Mouse (Mus musculus): ENCODE data around the gene Ago4. TPM values are rescaled to one million over a fixed set of nuclear protein-coding genes. Genes with fewer than 3 reads are reported as not detected.
A peak's percentile ranks its signal among the peaks of the same experiment; 100 is the strongest.

Ago4 gene
- polyA plus RNA-seq (2012; rRNA removed): 2.8 and 3.2 TPM in 2 replicates
- polyA plus RNA-seq (2014; fragmentation: Nextera tagmentation; extraction: Ambion mirVana): 3.3 and 3.5 TPM in 2 replicates

GRCm38 (mm10) chr4:126532827-126533728, at the start of gene Ago4:
Gene Ago4 (minus strand): TSS chr4:126533472.
- Histone ChIP-seq H3K4me2 (replicated peaks; ENCODE audit: low read depth, low read length, severe bottlenecking) (peak within 1 kb of the TSS; percentile 86), H3K4me3 (replicated peaks; ENCODE audit: low read length) (peak within 1 kb of the TSS; percentile 95), H3K27ac (replicated peaks; ENCODE audit: low read depth, low read length) (no peak within 1 kb of the TSS), H3K9ac (ENCODE audit: low read depth, low read length, severe bottlenecking) (peak within 1 kb of the TSS; percentile 84), H3K9me3 (ENCODE audit: control insufficient read depth, low read length) (no peaks in the 10 kb centered on the region), H3K4me1 (ENCODE audit: control insufficient read depth, insufficient read depth, low read length) (peaks cover 5% of the 10 kb centered on the region; the same call in 1 of the 2 replicates), H3K36me3 (ENCODE audit: control insufficient read depth, insufficient read depth, low read length) (no peaks in the 10 kb centered on the region), H3K27me3 (ENCODE audit: control insufficient read depth, insufficient read depth, low read length) (no peaks in the 10 kb centered on the region)
- TF ChIP-seq POLR2A (IDR thresholded peaks at IDR 0.05; ENCODE audit: borderline replicate concordance, extremely low read depth, insufficient read depth, insufficient read length): peak; percentile 15; the same call in 1 of the 2 replicates
- peak; percentile 68 for DNase-seq (ENCODE audit: low spot score)
- ATAC-seq (ENCODE audit: low FRiP score, low read depth): peak; percentile 92
- WGBS: under 1% methylated on average over 40 of the region's 120 CpGs

- no peak for DNase-seq (ENCODE audit: low spot score)
- no peak for TF ChIP-seq POLR2A (IDR thresholded peaks at IDR 0.05; ENCODE audit: borderline replicate concordance, extremely low read depth, insufficient read depth, insufficient read length)
- Histone ChIP-seq H3K4me1 (ENCODE audit: control insufficient read depth, insufficient read depth, low read length) (no peaks in the 10 kb centered on the region), H3K4me2 (replicated peaks; ENCODE audit: low read depth, low read length, severe bottlenecking) (no peak overlapping the region), H3K4me3 (replicated peaks; ENCODE audit: low read length) (no peak overlapping the region), H3K9ac (ENCODE audit: low read depth, low read length, severe bottlenecking) (no peak overlapping the region), H3K36me3 (ENCODE audit: control insufficient read depth, insufficient read depth, low read length) (peaks cover 74% of the 10 kb centered on the region), H3K27me3 (ENCODE audit: control insufficient read depth, insufficient read depth, low read length) (no peaks in the 10 kb centered on the region), H3K9me3 (ENCODE audit: control insufficient read depth, low read length) (no peaks in the 10 kb centered on the region), H3K27ac (replicated peaks; ENCODE audit: low read depth, low read length) (no peak overlapping the region)
- 75% methylated on average over 2 of the region's 2 CpGs for WGBS
- ATAC-seq (ENCODE audit: low FRiP score, low read depth): no peak
These were observed 45.8 kb upstream of the Ago4 start for GRCm38 (mm10) chr4:126579077-126579476.

DNA sequence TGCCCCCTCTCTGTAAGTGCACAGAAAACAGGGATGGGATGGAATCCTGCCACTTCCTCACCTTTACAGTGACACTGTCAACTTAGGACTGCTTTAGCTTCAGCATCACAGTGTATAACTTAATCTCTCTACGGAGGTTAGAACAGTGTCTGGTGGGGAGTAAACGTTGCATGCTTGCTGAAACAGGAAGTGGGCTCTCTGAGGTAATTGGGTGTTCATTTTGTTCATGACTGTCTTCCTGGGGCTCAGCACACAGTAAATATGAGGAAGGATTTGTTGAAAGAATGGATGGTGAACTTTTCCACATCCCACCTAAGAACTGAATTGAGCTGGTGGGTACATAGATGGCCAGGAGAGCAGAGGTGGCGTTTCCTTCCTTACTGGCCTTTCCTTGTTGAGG, 44.6 kb upstream of the Ago4 start:
- no peaks in the 10 kb centered on the region for H3K4me1 ChIP-seq (ENCODE audit: control insufficient read depth, insufficient read depth, low read length)
- H3K9me3 ChIP-seq (ENCODE audit: control insufficient read depth, low read length): no peaks in the 10 kb centered on the region
- H3K9ac ChIP-seq (ENCODE audit: low read depth, low read length, severe bottlenecking): no peak overlapping the region
- peaks cover 81% of the 10 kb centered on the region for H3K36me3 ChIP-seq (ENCODE audit: control insufficient read depth, insufficient read depth, low read length)
- H3K27me3 ChIP-seq (ENCODE audit: control insufficient read depth, insufficient read depth, low read length): no peaks in the 10 kb centered on the region
- TF ChIP-seq POLR2A (IDR thresholded peaks at IDR 0.05; ENCODE audit: borderline replicate concordance, extremely low read depth, insufficient read depth, insufficient read length): no peak
- no peak overlapping the region for H3K4me3 ChIP-seq (replicated peaks; ENCODE audit: low read length)
- no peak overlapping the region for H3K4me2 ChIP-seq (replicated peaks; ENCODE audit: low read depth, low read length, severe bottlenecking)
- H3K27ac ChIP-seq (replicated peaks; ENCODE audit: low read depth, low read length): no peak overlapping the region
- no peak for DNase-seq (ENCODE audit: low spot score)
- ATAC-seq (ENCODE audit: low FRiP score, low read depth): no peak
- 92% methylated on average over 3 of the region's 3 CpGs for WGBS

GRCm38 (mm10) chr4:126576281-126576680, 43.0 kb upstream of the Ago4 start:
- H3K27me3 ChIP-seq (ENCODE audit: control insufficient read depth, insufficient read depth, low read length): no peaks in the 10 kb centered on the region
- ATAC-seq (ENCODE audit: low FRiP score, low read depth) (no peak), DNase-seq (ENCODE audit: low spot score) (no peak)
- H3K9me3 ChIP-seq (ENCODE audit: control insufficient read depth, low read length): no peaks in the 10 kb centered on the region
- WGBS: 97% methylated on average over 5 of the region's 5 CpGs
- no peak for TF ChIP-seq POLR2A (IDR thresholded peaks at IDR 0.05; ENCODE audit: borderline replicate concordance, extremely low read depth, insufficient read depth, insufficient read length)
- peaks cover 83% of the 10 kb centered on the region for H3K36me3 ChIP-seq (ENCODE audit: control insufficient read depth, insufficient read depth, low read length)
- H3K4me1 ChIP-seq (ENCODE audit: control insufficient read depth, insufficient read depth, low read length): no peaks in the 10 kb centered on the region
- H3K9ac ChIP-seq (ENCODE audit: low read depth, low read length, severe bottlenecking): no peak overlapping the region
- no peak overlapping the region for H3K4me3 ChIP-seq (replicated peaks; ENCODE audit: low read length)
- H3K27ac ChIP-seq (replicated peaks; ENCODE audit: low read depth, low read length): no peak overlapping the region
- no peak overlapping the region for H3K4me2 ChIP-seq (replicated peaks; ENCODE audit: low read depth, low read length, severe bottlenecking)

DNA sequence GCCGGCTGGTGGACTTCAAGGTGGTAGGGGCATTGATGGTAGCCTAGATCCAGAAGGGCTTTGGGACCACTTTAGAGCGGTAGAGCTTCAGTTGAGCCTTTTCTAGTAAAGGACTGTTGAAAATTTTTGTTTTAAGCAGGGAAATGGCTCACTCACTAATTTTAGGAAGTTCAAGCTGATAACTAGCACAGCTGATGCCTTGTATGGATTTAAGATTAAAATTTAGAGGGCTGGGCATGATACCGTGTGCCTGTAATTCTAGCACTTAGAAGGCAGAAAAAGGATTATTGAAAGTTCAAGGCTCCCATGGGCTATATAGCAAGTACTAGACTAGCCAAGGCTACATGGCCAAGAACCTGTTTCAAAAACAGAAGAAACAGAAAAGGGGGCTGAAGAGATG, 36.5 kb upstream of the Ago4 start:
- no peak overlapping the region for H3K4me2 ChIP-seq (replicated peaks; ENCODE audit: low read depth, low read length, severe bottlenecking)
- H3K9me3 ChIP-seq (ENCODE audit: control insufficient read depth, low read length): no peaks in the 10 kb centered on the region
- no peak overlapping the region for H3K9ac ChIP-seq (ENCODE audit: low read depth, low read length, severe bottlenecking)
- H3K36me3 ChIP-seq (ENCODE audit: control insufficient read depth, insufficient read depth, low read length): peaks cover 79% of the 10 kb centered on the region
- ATAC-seq (ENCODE audit: low FRiP score, low read depth): no peak
- H3K4me3 ChIP-seq (replicated peaks; ENCODE audit: low read length): no peak overlapping the region
- H3K27me3 ChIP-seq (ENCODE audit: control insufficient read depth, insufficient read depth, low read length): no peaks in the 10 kb centered on the region
- TF ChIP-seq POLR2A (IDR thresholded peaks at IDR 0.05; ENCODE audit: borderline replicate concordance, extremely low read depth, insufficient read depth, insufficient read length): no peak
- H3K27ac ChIP-seq (replicated peaks; ENCODE audit: low read depth, low read length): no peak overlapping the region
- 89% methylated on average over 3 of the region's 3 CpGs for WGBS
- no peaks in the 10 kb centered on the region for H3K4me1 ChIP-seq (ENCODE audit: control insufficient read depth, insufficient read depth, low read length)
- DNase-seq (ENCODE audit: low spot score): no peak
